Mouse (Mus musculus): Measurements from ENCODE around the gene Naip1. TPM values are rescaled to one million over a fixed set of nuclear protein-coding genes. Genes with fewer than 3 reads are reported as not detected.
"Not testable (repeated sequence)": the region's sequence is repeated elsewhere in the genome, so short reads cannot be mapped to it uniquely, and the experiment has no call there.

Naip1 gene
- polyA plus RNA-seq, 1 experiment from 2014 or later: not detected

DNA sequence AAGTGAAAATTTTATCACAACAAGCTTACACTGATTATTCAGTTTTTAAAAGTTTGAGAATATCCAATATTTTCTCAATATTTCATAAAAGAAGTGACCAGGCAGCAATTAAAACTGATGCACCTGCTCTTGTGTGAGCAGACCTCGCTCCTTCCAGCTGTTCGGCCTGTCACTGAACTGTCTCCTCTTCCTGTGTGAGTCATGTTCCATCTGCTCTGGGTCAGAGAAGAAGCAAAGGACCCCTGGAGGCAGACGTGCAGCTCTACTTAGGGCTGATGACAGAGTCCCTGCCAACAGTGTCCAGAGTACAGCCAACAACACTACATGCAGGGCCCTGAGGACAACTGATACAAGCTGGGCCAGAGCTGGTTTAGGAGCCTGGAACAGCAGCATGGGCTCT, 12.6 kb downstream of the Naip1 start:
- Histone ChIP-seq H3K4me1 (no peaks in the 10 kb centered on the region), H3K36me3 (replicated peaks) (no peaks in the 10 kb centered on the region), H3K9ac (no peak overlapping the region), H3K9me3 (no peaks in the 10 kb centered on the region), H3K27ac (no peak overlapping the region), H3K4me3 (replicated peaks) (no peak overlapping the region), H3K27me3 (no peaks in the 10 kb centered on the region), H3K4me2 (no peak overlapping the region)
- no peak for ATAC-seq (ENCODE audit: low FRiP score)
- 80% methylated on average over 3 of the region's 3 CpGs for WGBS

DNA sequence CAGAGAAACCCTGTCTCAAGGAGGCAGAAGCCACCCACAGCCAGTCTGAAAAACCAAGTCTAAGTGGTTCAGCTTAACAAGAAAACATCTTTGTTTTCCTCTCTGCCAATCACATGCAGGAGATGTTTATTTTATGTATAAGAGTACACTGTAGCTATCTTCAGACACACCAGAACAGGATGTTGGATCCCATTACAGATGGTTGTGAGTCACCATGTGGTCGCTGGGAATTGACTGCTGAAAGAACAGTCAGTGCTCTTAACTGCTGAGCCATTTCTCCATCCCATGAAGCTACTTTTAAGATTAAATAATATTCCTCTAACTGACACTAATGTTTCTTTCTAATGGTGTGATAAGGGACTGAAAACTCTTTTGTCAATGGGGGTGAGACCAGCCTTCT, 14.0 kb downstream of the Naip1 start:
- 59% methylated on average over 1 of the region's 1 CpGs for WGBS
- Histone ChIP-seq H3K36me3 (replicated peaks) (no peaks in the 10 kb centered on the region), H3K9me3 (no peaks in the 10 kb centered on the region), H3K9ac (no peak overlapping the region), H3K4me2 (no peak overlapping the region), H3K27me3 (no peaks in the 10 kb centered on the region), H3K4me3 (replicated peaks) (no peak overlapping the region), H3K27ac (no peak overlapping the region), H3K4me1 (no peaks in the 10 kb centered on the region)
- ATAC-seq (ENCODE audit: low FRiP score): no peak

DNA sequence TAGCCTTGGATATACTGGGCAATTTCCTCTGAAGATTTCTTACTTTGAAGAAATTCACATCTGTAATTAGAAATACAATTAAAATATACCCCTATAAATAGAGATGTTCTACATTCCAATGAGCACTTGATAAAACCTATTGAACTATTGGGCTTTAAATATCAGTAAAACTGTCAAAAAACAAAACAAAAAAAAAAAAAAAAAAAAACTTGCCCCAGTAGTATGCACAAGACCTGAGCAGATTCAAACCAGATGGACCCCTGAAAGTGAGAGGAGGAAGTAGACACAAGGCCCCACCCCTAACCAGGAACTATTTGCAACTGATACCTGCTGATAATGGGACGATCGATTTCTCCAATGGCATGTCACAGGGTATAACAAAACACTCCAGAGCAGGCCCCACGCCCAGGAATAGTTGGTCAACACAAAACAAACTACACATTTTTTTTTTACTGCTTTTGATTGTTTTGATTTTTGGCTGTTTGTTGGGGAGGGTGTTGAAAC, 15.3 kb downstream of the Naip1 start:
- no peak overlapping the region for H3K4me2 ChIP-seq
- no peak for ATAC-seq (ENCODE audit: low FRiP score)
- WGBS: 81% methylated on average over 3 of the region's 3 CpGs
- H3K9ac ChIP-seq: no peak overlapping the region
- H3K27ac ChIP-seq: no peak overlapping the region
- H3K9me3 ChIP-seq: no peaks in the 10 kb centered on the region
- no peak overlapping the region for H3K4me3 ChIP-seq (replicated peaks)
- H3K27me3 ChIP-seq: no peaks in the 10 kb centered on the region
- no peaks in the 10 kb centered on the region for H3K36me3 ChIP-seq (replicated peaks)
- H3K4me1 ChIP-seq: no peaks in the 10 kb centered on the region

DNA sequence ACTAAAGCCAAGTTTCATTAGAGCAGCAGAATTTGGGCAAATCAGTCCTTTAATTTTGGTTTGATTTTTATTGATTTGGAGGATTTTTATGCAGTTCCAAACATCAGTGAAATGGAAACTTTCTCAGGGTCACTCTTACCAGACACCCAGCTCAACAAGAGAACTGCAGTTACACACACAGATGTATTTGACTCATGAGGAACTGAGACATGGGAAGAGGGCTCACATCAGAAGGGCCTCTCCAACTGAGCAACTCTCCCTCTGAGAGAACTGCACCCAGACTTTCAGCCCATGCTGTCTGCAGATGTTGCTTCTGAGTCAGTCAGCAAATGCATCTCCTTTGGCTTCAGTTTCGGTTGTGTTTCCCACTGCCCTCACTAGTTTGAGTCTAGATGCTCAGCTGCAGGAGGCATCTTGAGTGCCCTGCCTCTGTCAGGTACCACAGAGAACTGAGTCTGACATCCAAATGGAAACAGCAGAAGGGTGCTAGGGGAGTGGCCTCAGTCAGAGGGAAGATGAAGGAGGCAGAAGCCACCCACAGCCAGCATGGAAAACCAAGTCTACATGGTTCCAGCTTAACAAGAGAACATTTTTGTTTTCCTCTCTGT, 16.0 kb downstream of the Naip1 start:
- H3K36me3 ChIP-seq (replicated peaks); H3K4me1 ChIP-seq: not testable (repeated sequence)
- WGBS: 86% methylated on average over 1 of the region's 1 CpGs

GRCm38 (mm10) chr13:100419958-100420357, 32.7 kb downstream of the Naip1 start:
- H3K4me3 ChIP-seq (replicated peaks); H3K27ac ChIP-seq; H3K9ac ChIP-seq; H3K36me3 ChIP-seq (replicated peaks); H3K4me1 ChIP-seq; H3K4me2 ChIP-seq; ATAC-seq (ENCODE audit: low FRiP score); H3K27me3 ChIP-seq; H3K9me3 ChIP-seq: not testable (repeated sequence)
- 88% methylated on average over 7 of the region's 7 CpGs for WGBS

More for the DNA sequence above, 16.0 kb downstream of the Naip1 start:
- H3K4me2 ChIP-seq; H3K27me3 ChIP-seq; ATAC-seq (ENCODE audit: low FRiP score); H3K9me3 ChIP-seq; H3K9ac ChIP-seq; H3K27ac ChIP-seq; H3K4me3 ChIP-seq (replicated peaks): not testable (repeated sequence)

DNA sequence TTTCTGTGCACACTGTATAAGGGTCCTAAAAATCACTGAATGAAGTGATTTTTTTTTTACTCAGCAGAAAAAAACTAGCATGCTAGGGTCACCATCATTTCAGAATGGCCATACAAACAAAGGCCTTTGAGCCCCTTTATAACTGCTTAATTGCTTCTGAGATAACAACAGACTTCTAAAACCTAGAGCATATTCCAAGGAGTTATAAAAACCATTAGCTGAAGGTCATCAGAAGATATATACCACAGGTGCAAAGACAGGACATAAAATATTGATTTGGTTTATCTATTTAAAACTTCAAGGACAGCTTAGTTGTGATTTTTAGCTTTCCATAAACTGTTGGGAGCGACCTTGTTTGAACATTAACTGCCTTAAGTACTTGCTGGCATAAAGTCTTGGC, 38.2 kb downstream of the Naip1 start:
- no peaks in the 10 kb centered on the region for H3K4me1 ChIP-seq
- no peak overlapping the region for H3K4me3 ChIP-seq (replicated peaks)
- WGBS: 68% methylated on average over 1 of the region's 1 CpGs
- no peaks in the 10 kb centered on the region for H3K27me3 ChIP-seq
- no peak for ATAC-seq (ENCODE audit: low FRiP score)
- 0 out of 2 replicates have a peak, but pooled peaks cover 8% of the 10 kb centered on the region for H3K9me3 ChIP-seq
- H3K27ac ChIP-seq: no peak overlapping the region
- no peaks in the 10 kb centered on the region for H3K36me3 ChIP-seq (replicated peaks)
- no peak overlapping the region for H3K4me2 ChIP-seq
- no peak overlapping the region for H3K9ac ChIP-seq

GRCm38 (mm10) chr13:100409825-100410224, 42.8 kb downstream of the Naip1 start:
- H3K4me3 ChIP-seq (replicated peaks): no peak overlapping the region
- WGBS: 83% methylated on average over 4 of the region's 4 CpGs

GRCm38 (mm10) chr13:100409181-100409580, 43.5 kb downstream of the Naip1 start:
- no peaks in the 10 kb centered on the region for H3K36me3 ChIP-seq (replicated peaks)
- no peak for ATAC-seq (ENCODE audit: low FRiP score)
- H3K4me3 ChIP-seq (replicated peaks): no peak overlapping the region
- no peaks in the 10 kb centered on the region for H3K27me3 ChIP-seq
- H3K9ac ChIP-seq: no peak overlapping the region
- H3K4me2 ChIP-seq: no peak overlapping the region
- no peaks in the 10 kb centered on the region for H3K9me3 ChIP-seq
- WGBS: 90% methylated on average over 5 of the region's 5 CpGs
- no peaks in the 10 kb centered on the region for H3K4me1 ChIP-seq
- no peak overlapping the region for H3K27ac ChIP-seq

More at GRCm38 (mm10) chr13:100409825-100410224, 42.8 kb downstream of the Naip1 start:
- Histone ChIP-seq H3K9me3 (0 out of 2 replicates have a peak, but pooled peaks cover 3% of the 10 kb centered on the region), H3K9ac (no peak overlapping the region), H3K27me3 (no peaks in the 10 kb centered on the region), H3K4me2 (no peak overlapping the region), H3K36me3 (replicated peaks) (no peaks in the 10 kb centered on the region), H3K27ac (no peak overlapping the region), H3K4me1 (no peaks in the 10 kb centered on the region)
- ATAC-seq (ENCODE audit: low FRiP score): no peak

DNA sequence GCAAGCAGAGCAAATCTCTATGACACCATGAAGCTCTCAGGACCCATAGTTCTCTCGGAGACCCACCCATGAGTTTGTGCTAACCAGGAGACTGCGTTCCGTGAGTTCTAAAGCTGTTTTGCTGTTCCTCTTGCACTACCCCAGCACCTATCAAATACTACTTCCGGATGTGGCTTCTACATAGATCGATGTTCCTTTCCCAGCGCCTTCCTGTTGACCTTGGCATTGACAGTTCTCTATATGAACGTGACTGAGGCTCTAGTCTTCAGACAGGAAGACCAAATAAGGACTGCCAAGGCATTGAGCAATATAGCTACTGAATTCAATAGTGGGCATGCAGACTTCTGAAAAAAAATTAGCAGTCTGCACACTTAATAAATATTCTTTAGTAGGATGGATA, 44.4 kb downstream of the Naip1 start:
- Histone ChIP-seq H3K9ac (no peak overlapping the region), H3K4me3 (replicated peaks) (no peak overlapping the region), H3K4me1 (no peaks in the 10 kb centered on the region), H3K4me2 (no peak overlapping the region), H3K27me3 (no peaks in the 10 kb centered on the region), H3K36me3 (replicated peaks) (no peaks in the 10 kb centered on the region), H3K9me3 (no peaks in the 10 kb centered on the region), H3K27ac (no peak overlapping the region)
- WGBS: 86% methylated on average over 7 of the region's 7 CpGs
- no peak for ATAC-seq (ENCODE audit: low FRiP score)

DNA sequence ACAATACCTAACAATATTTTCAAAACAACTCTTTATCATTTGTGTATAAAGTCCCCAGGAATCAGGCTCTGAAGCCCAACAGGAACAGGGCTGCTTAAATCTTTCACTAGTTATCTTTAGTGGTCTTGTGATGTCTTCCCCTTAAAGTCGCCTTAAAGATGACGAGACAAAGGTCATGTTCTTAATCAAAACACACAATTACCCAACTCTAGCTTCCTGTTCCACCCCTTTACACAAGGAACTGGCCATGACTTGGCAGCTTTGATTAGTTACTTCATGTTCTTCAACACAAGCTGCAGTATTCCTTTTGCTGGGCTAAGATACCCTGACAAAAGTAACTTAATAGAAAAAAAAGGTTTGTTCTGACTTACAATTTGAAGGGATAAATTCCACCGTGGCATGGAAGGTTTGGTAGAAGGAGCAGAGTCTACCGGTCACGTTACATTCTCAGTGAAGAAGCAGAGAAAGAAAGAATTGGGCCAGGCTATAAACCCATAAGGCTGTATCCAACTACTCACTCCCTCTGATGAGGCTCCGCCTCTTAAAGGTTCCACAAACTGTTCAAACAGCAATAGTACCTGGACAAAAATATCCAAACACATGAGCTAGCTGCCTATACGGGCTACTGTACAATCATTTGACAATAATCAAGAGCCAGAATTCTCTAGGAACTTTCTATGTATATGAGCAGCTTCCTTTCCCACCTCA, 49.6 kb downstream of the Naip1 start:
- 77% methylated on average over 7 of the region's 7 CpGs for WGBS
- H3K4me2 ChIP-seq; H3K4me3 ChIP-seq (replicated peaks); ATAC-seq (ENCODE audit: low FRiP score); H3K36me3 ChIP-seq (replicated peaks); H3K9ac ChIP-seq; H3K27me3 ChIP-seq; H3K27ac ChIP-seq; H3K4me1 ChIP-seq; H3K9me3 ChIP-seq: not testable (repeated sequence)

- not testable (repeated sequence) for H3K9me3 ChIP-seq; H3K36me3 ChIP-seq (replicated peaks); H3K4me2 ChIP-seq; H3K4me3 ChIP-seq (replicated peaks); H3K27me3 ChIP-seq; H3K4me1 ChIP-seq; H3K27ac ChIP-seq; H3K9ac ChIP-seq; ATAC-seq (ENCODE audit: low FRiP score)
- WGBS: 23% methylated on average over 5 of the region's 5 CpGs
Measured at GRCm38 (mm10) chr13:100391021-100391420, 61.6 kb downstream of the Naip1 start.

GRCm38 (mm10) chr13:100370536-100370935, 82.1 kb downstream of the Naip1 start:
- no peak overlapping the region for H3K27ac ChIP-seq
- no peaks in the 10 kb centered on the region for H3K4me1 ChIP-seq
- H3K9ac ChIP-seq: no peak overlapping the region
- no peak for ATAC-seq (ENCODE audit: low FRiP score)
- 89% methylated on average over 1 of the region's 1 CpGs for WGBS
- H3K4me2 ChIP-seq: no peak overlapping the region
- H3K27me3 ChIP-seq: no peaks in the 10 kb centered on the region
- H3K9me3 ChIP-seq: peaks cover 3% of the 10 kb centered on the region; the same call in 1 of the 2 replicates
- H3K4me3 ChIP-seq (replicated peaks): no peak overlapping the region
- H3K36me3 ChIP-seq (replicated peaks): no peaks in the 10 kb centered on the region
